Mouse (Mus musculus): ENCODE results near the gene Mtf2. TPM values are rescaled to one million over a fixed set of nuclear protein-coding genes. Genes with fewer than 3 reads are reported as not detected.
A peak's percentile ranks its signal among the peaks of the same experiment; 100 is the strongest.
"Not testable (repeated sequence)": the region's sequence is repeated elsewhere in the genome, so short reads cannot be mapped to it uniquely, and the experiment has no call there.

The Mtf2 gene
- total RNA-seq, 2 experiments from 2014 or later, result 102 to 125 TPM

DNA sequence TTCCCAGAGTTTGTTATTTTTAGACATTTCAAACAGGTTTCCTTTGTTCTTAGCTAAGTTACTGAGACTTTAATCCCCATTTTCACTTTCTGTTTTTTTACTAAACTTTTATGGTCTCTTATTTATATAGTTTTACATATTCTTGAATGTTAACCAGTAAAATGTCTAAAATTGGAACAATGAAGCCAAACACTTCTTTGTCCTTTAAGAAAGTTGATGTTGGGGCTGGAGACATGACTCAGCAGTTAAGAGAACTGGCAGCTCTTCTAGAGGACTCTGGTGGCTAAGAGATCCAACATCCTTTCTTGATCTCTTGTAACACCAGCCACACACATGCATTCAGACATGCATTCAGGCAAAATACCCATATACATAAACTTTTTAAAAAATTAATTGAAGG, 14.1 kb downstream of the Mtf2 start:
- peak; percentile 64 for ATAC-seq (replicated peaks; ENCODE audit: poor library complexity)

DNA sequence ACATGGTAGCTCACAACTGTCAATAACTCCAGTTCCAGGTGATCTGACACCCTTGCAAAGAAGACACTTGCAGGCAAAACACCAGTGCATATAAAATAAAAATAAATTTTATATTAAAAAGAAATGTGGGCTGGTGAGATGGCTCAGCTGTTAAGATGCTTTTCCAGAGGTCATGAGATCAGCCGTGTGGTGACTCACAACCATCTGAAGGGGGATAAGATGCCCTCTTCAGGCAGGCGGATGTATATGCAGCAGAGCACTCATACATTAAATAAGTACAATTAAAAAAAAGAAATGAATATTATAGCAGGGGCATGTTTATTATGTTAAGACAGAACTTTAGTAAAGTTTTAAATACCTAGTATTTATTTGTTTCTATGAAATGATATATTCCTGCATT, 16.9 kb downstream of the Mtf2 start:
- ATAC-seq (replicated peaks; ENCODE audit: poor library complexity), result peak; percentile 81

DNA sequence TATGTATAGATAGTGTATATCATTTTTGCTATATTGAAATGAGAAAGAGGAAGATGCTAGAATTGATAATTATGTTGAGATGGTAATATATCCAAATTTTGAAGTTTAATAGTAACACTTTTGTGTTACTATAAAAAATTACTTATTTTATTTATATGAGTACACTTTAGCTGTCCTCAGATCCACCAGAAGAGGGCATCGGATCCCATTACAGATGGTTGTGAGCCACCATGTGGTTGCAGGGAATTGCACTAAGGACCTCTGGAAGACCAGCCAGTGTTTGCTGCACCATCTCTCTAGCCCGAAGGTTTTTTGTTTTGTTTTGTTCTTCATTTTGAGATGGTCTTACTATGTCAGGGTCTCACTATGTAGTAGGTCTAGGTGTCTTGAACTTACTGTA, 20.0 kb downstream of the Mtf2 start:
- 0 out of 2 replicates have a peak, but pooled peaks have one; percentile 9 for ATAC-seq (replicated peaks; ENCODE audit: poor library complexity)

DNA sequence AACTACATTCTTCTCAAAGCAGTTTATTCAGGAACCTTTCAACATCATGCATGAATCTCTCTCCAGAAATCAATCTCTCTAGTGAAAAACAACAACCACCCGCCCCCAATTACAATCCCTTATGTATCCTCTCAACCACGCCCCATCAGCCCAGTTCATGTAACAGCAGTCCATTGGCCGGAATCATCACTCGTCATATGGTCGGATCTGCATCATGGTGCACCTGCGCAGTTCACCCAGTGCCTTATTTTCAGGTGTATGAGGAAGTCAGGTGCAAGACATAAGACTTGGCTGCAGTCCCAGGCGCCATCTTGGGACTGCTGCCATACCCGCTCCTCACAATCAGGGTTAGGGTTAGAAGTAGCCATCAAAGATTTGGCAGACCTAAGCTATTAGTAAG, 27.3 kb downstream of the Mtf2 start:
- ATAC-seq (replicated peaks; ENCODE audit: poor library complexity), result not testable (repeated sequence)

DNA sequence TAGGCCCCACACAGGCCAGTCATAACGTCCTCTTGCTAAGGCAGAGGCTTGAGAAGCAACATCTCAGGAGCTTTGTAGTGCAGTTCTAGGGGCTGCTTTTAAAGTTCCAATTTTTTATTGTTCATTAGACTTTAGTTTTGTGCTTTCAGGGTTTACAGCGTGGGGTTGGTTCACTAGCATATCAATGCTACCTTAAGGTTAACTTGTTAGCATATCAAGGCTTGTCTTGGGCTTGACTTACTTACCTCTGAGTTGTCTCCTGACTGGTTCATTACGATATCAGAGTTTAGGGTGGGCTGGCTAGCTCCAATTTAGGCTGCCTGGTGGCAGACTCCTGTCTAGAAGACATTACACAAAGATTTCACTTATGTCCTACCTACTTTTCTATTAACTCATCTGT, 32.2 kb downstream of the Mtf2 start:
- ATAC-seq (replicated peaks; ENCODE audit: poor library complexity), result no peak

DNA sequence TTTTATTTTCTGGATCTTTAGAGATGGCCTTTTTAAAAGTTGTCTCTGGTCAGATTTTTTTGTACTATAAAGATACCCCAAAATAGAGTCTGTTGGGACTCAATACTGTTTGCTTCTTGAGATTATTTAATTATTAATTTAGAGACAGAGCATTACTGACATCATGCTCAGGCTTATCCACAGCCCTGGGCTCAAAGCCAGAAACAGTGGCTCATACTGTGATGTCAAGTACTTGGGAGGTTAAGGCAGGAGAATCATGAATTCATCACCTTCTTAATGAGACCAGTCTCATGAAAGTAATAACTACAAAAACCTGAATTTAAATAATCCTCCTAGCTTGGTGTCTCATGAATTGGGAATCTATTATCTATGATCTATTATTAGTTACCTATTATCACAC, 34.7 kb downstream of the Mtf2 start:
- ATAC-seq (replicated peaks; ENCODE audit: poor library complexity), result no peak

DNA sequence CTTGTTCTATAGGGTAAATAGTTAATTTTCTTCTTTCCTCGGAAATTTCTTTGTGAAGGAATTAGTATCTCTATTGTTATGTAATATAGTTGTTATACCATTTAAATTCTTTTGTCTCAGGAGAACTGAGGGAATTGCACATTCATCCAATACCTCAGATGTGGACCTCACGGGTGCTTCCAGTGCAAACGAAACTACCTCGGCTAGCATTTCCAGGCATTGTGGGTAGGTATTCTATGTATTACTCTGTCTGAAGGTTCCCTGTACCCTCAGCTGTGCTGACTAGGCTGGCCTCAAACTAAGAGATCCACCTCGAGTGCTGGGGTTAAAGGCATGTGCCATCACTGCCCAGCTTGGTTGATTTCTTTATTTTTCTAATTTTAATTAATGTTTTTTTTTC, 38.8 kb downstream of the Mtf2 start:
- ATAC-seq (replicated peaks; ENCODE audit: poor library complexity), result no peak

DNA sequence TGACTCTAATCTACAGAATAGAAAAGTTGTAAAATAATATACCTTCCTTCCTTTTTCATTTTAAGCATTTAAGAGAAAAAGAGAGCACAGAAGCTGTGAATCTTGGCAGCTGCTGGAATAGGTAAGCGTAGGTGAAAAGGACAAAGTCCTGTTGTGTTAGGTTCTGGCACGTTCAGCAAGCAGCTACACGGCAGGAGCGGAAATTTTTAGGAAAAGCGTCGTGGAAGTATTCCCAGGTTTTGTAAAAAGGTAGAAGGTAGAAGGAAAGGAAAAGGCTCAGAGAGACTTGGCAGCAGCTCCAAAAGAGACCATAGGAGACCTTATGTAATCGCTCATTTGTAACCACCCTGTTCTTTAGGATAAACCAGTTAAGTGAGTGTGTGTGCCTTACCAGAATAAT, 43.9 kb downstream of the Mtf2 start:
- ATAC-seq (replicated peaks; ENCODE audit: poor library complexity), result no peak

DNA sequence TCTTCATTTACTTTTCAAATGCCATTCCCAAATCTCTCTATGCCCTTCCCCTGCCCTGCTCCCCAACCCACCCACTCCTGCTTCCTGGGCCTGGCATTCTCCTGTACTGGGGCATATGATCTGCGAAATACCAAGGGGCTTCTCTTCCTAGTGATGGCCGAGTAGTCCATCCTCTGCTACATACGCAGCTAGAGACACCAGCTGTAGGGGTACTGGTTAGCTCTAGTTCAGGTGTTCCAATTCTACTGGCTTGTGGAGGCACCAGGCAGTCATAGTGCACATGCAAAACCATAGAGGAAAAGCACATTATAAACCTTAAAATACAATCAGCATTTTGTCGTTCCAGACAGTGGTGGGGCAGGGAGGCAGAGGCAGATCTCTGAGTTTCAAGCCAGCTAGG, 52.2 kb downstream of the Mtf2 start:
- ATAC-seq (replicated peaks; ENCODE audit: poor library complexity), result no peak

DNA sequence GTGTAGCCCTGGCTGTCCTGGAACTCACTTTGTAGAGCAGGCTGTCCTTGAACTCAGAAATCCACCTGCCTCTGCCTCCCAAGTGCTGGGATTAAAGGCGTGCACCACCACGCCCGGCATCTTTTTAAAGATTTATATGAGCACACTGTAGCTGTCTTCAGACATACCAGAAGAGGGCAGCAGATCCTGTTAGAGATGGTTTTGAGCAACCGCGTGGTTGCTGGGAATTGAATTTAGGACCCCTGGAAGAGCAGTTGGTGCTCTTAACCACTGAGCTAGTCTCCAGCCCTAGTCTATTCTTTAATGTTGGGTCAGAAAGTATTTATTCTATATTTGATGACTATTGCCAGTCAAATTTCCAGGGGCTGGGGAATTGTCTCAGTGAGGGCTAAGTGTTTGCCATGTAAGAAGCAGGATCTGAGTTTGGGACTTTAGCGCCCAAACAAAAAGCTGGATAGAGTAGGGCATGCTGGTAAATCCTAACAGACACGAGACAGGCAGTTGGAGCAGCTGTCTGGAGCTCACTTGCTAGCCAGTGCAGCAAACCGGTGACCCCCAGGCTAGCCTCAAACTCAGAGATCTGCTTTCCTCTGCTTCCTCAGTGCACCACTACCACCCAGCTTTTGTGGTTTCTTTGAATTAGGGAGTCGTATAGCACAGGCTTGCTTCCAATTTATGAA, 54.9 kb downstream of the Mtf2 start:
- ATAC-seq (replicated peaks; ENCODE audit: poor library complexity), result no peak

DNA sequence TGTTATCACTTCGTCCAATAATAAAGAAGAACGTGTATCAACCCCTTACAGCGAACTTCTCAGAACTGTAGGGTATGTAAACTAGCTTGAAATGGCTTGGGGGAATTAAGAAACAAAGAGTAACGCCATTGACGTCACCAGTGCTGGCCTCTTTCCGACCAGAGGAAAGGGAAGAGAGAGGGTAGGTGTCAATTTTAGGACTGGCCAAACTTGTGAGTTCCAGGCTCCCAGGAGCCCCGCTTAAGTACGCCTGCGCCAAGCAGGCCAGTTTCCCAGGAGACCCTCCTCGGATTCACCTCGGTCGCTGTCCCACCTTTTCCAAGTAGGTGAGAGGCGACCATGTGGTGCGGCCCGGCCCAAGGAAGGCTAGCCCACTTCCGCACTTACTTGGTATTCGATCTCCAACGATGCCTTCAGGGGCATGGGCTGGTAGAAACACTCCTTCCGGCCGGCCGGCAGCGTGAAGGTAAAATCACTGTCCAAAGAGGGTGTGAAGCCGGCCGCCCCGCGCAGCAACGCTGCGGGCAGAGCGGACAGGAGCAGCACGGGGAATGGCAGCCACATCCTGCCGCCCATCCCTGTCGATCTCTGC, 66.5 kb downstream of the Mtf2 start:
- peak; percentile 60 for ATAC-seq (replicated peaks; ENCODE audit: poor library complexity)

DNA sequence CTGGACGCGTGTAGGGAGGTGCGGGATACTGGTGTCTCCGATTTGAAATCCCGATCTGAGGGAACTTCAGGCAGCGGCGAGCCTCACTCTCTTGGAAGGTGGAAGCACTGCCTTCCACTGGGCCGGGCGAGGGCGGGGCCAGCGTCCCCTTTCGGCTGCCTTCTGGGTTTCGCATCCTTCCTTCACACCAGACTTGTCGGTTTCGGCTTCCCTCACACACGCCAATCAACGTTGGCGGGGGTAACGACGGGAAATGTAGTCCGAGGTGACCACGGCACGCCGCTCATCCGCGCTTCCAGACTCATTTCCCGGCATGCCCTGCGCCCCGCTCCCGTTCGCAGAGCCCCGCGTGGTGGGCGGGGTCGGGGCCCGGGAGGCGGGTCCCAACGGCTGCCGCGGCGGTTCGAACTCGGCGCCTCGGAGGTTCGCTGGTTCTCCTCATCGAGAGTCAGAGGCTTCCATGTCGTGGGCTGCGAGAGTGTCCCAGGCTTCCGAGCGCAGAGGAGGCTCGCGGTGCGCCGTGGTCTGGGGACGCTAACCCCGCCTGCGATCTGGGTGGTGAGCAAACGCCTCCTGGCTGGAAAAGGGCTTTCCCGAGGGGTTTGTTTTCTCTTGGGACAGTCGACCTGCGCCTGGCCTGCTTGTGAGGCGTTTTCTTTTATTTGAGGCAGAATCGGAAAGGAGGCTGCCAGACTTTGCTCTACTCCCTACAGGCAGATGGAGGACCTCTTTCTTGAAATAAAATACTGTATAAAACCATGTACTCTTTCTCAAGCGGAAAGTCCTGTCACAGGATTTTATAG, 67.2 kb downstream of the Mtf2 start, which contains the start of the genes Tmed5 and Ccdc18:
TSS of gene Tmed5 (minus strand) at position 180 of the 803 bp plus-strand sequence.
TSS of gene Ccdc18 (plus strand) at position 435 of the 803 bp plus-strand sequence.
- ATAC-seq (replicated peaks; ENCODE audit: poor library complexity), result peak; percentile 92

DNA sequence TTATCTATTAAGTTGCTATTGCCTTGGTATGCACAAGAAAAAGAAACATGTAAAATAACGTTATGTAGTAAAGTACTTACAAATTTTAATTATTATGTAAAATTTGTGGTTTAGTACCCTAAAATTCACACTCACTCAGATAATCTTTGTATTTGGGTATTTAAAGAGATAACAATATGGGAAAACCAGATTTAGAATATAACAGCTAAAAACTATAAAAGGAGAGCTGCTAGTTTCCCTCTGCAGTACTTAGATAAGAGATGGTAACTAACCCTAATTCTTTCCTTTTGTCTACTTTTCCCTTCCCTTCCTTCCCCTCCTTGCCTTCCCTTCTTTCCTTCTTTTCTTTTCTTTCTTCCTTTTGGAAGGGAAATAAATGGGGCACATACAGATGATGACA, 87.1 kb downstream of the Mtf2 start:
- ATAC-seq (replicated peaks; ENCODE audit: poor library complexity), result no peak

Other genes with a start within 250 kb of the Mtf2 start
- not detected in 2 replicates for gene Ube2d2b, start 235.6 kb upstream of the Mtf2 start, total RNA-seq (2015)
- not detected in 2 replicates for gene Ube2d2b, start 235.6 kb upstream of the Mtf2 start, total RNA-seq (2017)
- 19.5 and 21.4 TPM in 2 replicates for gene Evi5, start 190.6 kb upstream of the Mtf2 start, total RNA-seq (2015)
- gene Evi5, start 190.6 kb upstream of the Mtf2 start, total RNA-seq (2017), result 12.2 and 16.6 TPM in 2 replicates
- 475 and 483 TPM in 2 replicates for gene Rpl5, start 165.2 kb upstream of the Mtf2 start, total RNA-seq (2015)
- gene Rpl5, start 165.2 kb upstream of the Mtf2 start, total RNA-seq (2017), result 228 and 280 TPM in 2 replicates
- gene Fam69a, start 78.6 kb upstream of the Mtf2 start, total RNA-seq (2015), result 43.3 and 48.4 TPM in 2 replicates
- gene Fam69a, start 78.6 kb upstream of the Mtf2 start, total RNA-seq (2017), result 16.2 and 27.8 TPM in 2 replicates
- gene Tmed5, start 66.9 kb downstream of the Mtf2 start, total RNA-seq (2015), result 97.4 and 121 TPM in 2 replicates
- 91.9 and 98.3 TPM in 2 replicates for gene Tmed5, start 66.9 kb downstream of the Mtf2 start, total RNA-seq (2017)
- 14.4 and 15.7 TPM in 2 replicates for gene Ccdc18, start 67.2 kb downstream of the Mtf2 start, total RNA-seq (2015)
- gene Ccdc18, start 67.2 kb downstream of the Mtf2 start, total RNA-seq (2017), result 20.0 and 27.7 TPM in 2 replicates
- gene Dr1, start 203.2 kb downstream of the Mtf2 start, total RNA-seq (2015), result 82.6 and 102 TPM in 2 replicates
- 67.8 and 73.8 TPM in 2 replicates for gene Dr1, start 203.2 kb downstream of the Mtf2 start, total RNA-seq (2017)
- gene Pigg, start 246.9 kb downstream of the Mtf2 start, total RNA-seq (2015), result 4.2 and 4.8 TPM in 2 replicates
- 6.6 and 8.4 TPM in 2 replicates for gene Pigg, start 246.9 kb downstream of the Mtf2 start, total RNA-seq (2017)

Measured in megakaryocyte progenitor cell, adult 5-6 weeks (primary cell).